Mouse (Mus musculus) lung, postnatal 10 days (tissue): ENCODE results near the gene Rgs11.
A peak's percentile ranks its signal among the peaks of the same experiment; 100 is the strongest.

Experiments
- DNase-seq: peaks from one replicate; pipeline ENCODE4 v3.0.0; 2021

Gene Rgs11

DNA sequence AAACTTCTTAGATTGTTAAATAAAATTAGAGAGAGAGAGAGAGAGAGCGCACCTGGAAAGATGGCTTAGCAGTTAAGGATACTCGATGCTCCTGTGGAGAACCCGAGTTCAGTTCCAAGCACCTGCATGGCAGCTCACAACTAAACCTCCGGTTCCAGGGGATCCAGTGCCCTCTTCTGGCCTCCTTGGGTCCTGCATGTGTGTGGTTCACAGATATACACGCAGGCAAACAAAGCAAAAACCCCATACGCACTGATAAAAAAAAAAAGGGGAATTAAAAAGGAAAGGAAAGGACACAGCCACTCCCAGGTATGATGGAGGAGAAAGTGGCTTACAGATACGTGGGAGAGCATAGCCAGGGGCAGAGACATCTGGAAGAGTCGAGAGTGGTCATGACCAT, 30.1 kb downstream of the Rgs11 start:
- DNase-seq = no peak

GRCm38 (mm10) chr17:26234386-26234785, 31.6 kb downstream of the Rgs11 start:
- DNase-seq = no peak

GRCm38 (mm10) chr17:26235077-26235815, 32.5 kb downstream of the Rgs11 start:
- DNase-seq = no peak

DNA sequence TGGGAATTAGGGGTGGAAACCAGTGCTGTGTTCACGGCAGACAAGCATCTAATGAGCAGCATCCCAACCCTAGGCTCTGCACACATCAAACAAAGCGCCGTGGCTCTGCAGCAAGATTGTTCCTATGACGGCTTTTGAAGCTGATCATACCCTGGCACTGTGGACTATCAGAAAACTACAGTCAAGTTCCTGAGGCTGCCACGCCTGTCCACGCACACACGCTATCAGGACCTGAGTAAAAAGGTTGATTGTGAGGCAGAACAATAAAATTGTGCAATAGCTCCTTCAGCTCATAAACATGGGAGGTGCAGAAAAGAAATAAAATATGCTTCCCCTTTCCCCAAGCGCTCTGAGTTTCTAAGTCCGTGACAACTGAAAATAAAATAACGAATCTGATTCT, 34.9 kb downstream of the Rgs11 start:
- no peak for DNase-seq

- no peak for DNase-seq
These were observed 36.8 kb downstream of the Rgs11 start for GRCm38 (mm10) chr17:26239551-26239950.

GRCm38 (mm10) chr17:26240120-26240790, 37.5 kb downstream of the Rgs11 start:
- no peak for DNase-seq

DNA sequence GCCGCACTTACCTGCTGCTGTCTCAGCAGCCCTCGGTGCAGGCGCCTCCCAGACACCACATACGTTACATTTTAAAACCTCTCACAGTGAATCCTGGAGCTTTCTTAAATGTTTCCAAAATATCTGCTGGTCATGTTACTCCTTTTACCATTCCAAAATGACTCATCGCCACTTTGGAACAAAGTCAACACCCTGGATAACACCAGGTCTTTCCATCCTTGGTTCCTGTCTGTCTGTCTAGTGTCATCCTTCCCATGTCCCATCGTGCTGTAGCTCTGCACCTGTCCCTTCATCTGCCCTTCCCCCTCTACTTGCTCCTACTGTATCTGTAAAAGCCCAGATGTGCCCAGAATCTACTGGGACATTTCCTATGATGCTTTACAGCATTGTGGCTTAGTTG, 38.2 kb downstream of the Rgs11 start:
- no peak for DNase-seq

DNA sequence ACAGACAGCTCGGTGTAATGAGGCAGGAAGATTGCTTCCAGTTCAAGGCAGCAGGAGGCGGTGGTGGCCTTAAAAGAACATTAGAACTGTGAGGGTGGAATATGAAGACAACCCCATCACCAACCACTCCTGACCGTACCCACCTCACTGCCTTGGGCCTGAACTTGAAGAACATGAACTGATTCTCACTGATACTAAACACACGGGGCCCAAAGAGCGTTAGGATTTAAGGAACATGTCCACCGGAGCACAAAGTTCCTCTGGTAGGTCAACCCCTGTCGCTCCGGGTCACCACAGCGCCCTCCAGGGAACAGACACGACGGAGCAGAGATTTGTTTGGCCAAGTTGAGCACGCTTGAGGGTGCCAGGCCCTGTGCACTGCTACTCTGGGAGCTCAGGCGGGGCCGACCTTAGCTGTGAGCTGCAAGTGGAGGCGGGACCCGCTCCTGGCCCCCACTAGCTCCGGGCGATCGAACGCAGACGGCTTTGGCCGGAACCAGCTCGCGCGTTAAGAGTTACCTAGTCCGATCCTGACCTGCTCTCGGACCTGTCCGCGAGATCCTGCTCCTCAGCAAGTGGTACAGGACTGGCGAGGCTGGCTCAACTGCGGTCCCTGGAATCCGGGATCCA, 40.8 kb downstream of the Rgs11 start:
- DNase-seq = peak; percentile 87

DNA sequence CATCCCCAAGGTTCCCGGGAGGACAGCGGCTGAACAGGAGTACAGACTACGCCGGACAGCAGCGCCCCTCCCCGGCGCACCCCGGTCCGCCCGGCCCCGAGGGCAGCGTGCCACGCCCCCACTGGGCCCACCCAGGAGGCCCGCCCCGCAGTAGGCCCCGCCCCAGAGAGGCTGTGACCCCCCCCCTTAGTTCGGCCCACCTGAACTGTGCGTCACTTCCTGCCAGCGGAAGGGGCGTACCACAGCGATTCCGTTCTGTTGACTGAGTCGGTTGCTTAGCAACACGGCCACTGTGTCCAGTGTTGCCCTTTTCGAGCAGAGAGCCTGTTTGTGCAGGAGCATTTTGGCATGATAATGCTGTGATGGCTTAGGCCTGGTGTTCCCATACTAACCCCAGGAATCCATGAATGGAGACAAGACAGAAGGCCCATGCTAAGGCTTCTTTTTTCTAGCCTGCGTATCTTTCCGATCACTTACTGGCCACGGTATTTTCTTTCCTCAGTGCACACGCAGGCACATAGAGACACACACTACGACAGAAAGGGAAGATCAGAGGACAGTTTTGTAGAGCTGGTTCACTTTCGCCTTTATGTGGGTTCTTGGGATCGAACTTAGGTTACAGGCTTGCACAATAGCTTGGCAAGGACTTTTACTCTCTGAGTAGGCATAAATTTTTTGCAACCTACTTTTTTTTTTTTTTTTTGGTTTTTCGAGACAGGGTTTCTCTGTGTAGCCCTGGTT, 41.5 kb downstream of the Rgs11 start, which contains the start of gene Fam234a:
TSS of gene Fam234a (minus strand) at position 142 of the 741 bp plus-strand sequence.
- peak; percentile 96 for DNase-seq

DNA sequence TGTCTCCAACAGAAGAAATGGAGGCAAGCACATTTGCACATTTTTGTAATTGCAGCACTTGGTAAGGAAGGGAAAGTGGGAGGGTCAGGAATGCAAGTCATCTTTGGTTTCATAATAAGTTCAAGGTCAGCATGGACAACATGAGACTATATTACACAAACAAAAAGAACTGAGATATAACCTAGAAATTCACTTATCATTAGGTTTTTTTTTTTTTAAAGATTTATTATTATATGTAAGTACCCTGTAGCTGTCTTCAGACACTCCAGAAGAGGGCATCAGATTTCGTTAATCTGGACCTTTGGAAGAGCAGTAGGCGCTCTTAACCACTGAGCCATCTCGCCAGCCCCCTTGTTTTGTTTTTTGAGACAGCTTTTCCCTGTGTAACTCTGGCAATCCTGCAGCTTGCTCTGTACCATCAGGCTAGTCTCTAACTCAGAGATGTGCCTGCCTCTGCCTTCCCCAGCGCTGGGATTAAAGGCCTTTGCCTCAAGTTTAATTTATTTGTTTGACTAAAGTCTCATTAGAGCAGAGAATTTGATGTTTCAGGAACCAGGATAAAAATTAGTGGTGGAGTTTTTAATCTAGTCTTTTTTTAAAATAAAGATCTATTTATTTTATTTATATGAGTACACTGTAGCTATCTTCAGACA, 49.3 kb downstream of the Rgs11 start:
- no peak for DNase-seq

- peak; percentile 97 for DNase-seq
These were observed 49.9 kb downstream of the Rgs11 start, which contains the start of gene Luc7l for GRCm38 (mm10) chr17:26252539-26253251. Gene Luc7l (plus strand): TSS chr17:26252896.

- no peak for DNase-seq
These were observed 50.6 kb downstream of the Rgs11 start for GRCm38 (mm10) chr17:26253399-26253798.

DNA sequence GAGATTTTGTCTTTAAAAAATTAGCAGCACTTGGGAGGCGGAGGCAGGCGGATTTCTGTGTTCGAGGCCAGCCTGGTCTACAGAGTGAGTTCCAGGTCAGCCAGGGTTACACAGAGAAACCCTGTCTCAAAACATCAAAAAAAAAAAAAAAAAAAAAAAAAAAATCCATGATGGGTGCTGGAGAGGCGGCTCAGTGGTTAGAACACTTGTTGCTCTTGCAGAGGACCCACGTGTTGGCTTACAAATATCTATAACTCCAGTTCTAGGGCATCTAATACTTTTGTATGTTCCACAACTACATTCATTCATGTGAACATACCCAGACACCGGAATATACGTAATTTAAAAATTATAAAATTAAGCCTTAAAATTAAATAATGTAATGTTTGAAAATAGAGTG, 52.6 kb downstream of the Rgs11 start:
- no peak for DNase-seq
